Mouse (Mus musculus): ENCODE data around the gene Pnpla7. TPM values are rescaled to one million over a fixed set of nuclear protein-coding genes. Genes with fewer than 3 reads are reported as not detected.

Gene Pnpla7
- total and polyA plus RNA-seq, 3 experiments: 18.5 to 26.1 (median 23.4) TPM

GRCm38 (mm10) chr2:25008250-25008649, 32.4 kb downstream of the Pnpla7 start:
- dilution Hi-C loops (cut with MboI; ENCODE audit: extremely low pct_ligation_motif_present, extremely low pct_unique_long_range_greater_than_20kb, low sequenced_read_pairs) (no loop called here), in situ Hi-C loops (cut with MboI; ENCODE audit: low pct_ligation_motif_present, low pct_unique_long_range_greater_than_20kb, low sequenced_read_pairs) (no loop called here)
- H3K9me3 ChIP-seq (replicated peaks; ENCODE audit: low read length): no peaks in the 10 kb centered on the region
- H3K27ac ChIP-seq (ENCODE audit: insufficient read depth, low read depth): no peak overlapping the region
- no peaks in the 10 kb centered on the region for H3K27me3 ChIP-seq (replicated peaks)
- no peak overlapping the region for H3K4me3 ChIP-seq (replicated peaks in 1 of 3; ENCODE audit: low read depth in 2 of 3, low read length in 2 of 3, poor library complexity in 1 of 3)
- TF ChIP-seq E2F4 (IDR thresholded peaks at IDR 0.05; ENCODE audit: insufficient replicate concordance, low read depth, low read length) (no peak), RAD21 (IDR thresholded peaks at IDR 0.05; ENCODE audit: low read depth, low read length) (peak; percentile 57), ETS1 (conservative IDR thresholded peaks at IDR 0.05; ENCODE audit: low read depth, low read length) (no peak), EP300 (IDR thresholded peaks at IDR 0.05; ENCODE audit: low read length) (no peak), ZKSCAN1 (IDR thresholded peaks at IDR 0.05; ENCODE audit: borderline replicate concordance, low read depth, low read length) (no peak), MYC (IDR thresholded peaks at IDR 0.05; ENCODE audit: low read depth, low read length) (0 out of 2 replicates have a peak, but pooled peaks have one; percentile 37), SMC3 (IDR thresholded peaks at IDR 0.05; ENCODE audit: low read depth, low read length) (peak; percentile 18), KAT2A (IDR thresholded peaks at IDR 0.05; ENCODE audit: insufficient replicate concordance, low read length) (no peak), IRF4 (IDR thresholded peaks at IDR 0.05; ENCODE audit: low read depth, low read length) (no peak), CTCF (conservative IDR thresholded peaks at IDR 0.05 in 1 of 2, IDR thresholded peaks at IDR 0.05 in 1 of 2; ENCODE audit: low read depth in 2 of 2, low read length in 2 of 2) (peak; percentile 18 to 59; a peak in 2 of 4 replicates), ZMIZ1 (IDR thresholded peaks at IDR 0.05; ENCODE audit: low read depth, low read length) (no peak), GABPA (IDR thresholded peaks at IDR 0.05; ENCODE audit: insufficient replicate concordance, low read depth, low read length) (no peak), JUN (IDR thresholded peaks at IDR 0.05; ENCODE audit: insufficient read depth, low read depth, low read length) (no peak), RCOR1 (conservative IDR thresholded peaks at IDR 0.05; ENCODE audit: low read depth, low read length) (no peak), JUND (conservative IDR thresholded peaks at IDR 0.05; ENCODE audit: low read depth, low read length) (no peak), TCF12 (IDR thresholded peaks at IDR 0.05; ENCODE audit: low read depth, low read length) (no peak), TBP (conservative IDR thresholded peaks at IDR 0.05; ENCODE audit: low read depth, low read length) (no peak), MXI1 (IDR thresholded peaks at IDR 0.05; ENCODE audit: low read depth, low read length) (no peak), MAFK (IDR thresholded peaks at IDR 0.05; ENCODE audit: insufficient replicate concordance, low read length) (no peak), NRF1 (IDR thresholded peaks at IDR 0.05; ENCODE audit: low read depth, low read length) (no peak), HCFC1 (IDR thresholded peaks at IDR 0.05; ENCODE audit: low read depth, low read length) (no peak), USF1 (IDR thresholded peaks at IDR 0.05; ENCODE audit: low read depth, low read length) (no peak), BHLHE40 (IDR thresholded peaks at IDR 0.05; ENCODE audit: low read depth, low read length) (no peak), POLR2A (IDR thresholded peaks at IDR 0.05; ENCODE audit: low read depth, low read length) (no peak), MAX (IDR thresholded peaks at IDR 0.05; ENCODE audit: low read length) (no peak)
- DNase-seq (ENCODE audit: extremely low read depth): peak; percentile 7
- H3K4me1 ChIP-seq (ENCODE audit: control insufficient read depth in 1 of 2, insufficient read depth in 2 of 2): no peaks in the 10 kb centered on the region
- no peak overlapping the region for H3K9ac ChIP-seq (ENCODE audit: insufficient read depth, low read depth)
- H3K36me3 ChIP-seq (replicated peaks in 1 of 2; ENCODE audit: control insufficient read depth in 1 of 2, insufficient read depth in 1 of 2, low read length in 1 of 2): peaks cover 18 to 55% of the 10 kb centered on the region in 2 experiments
- no peak overlapping the region for H3K4me2 ChIP-seq (ENCODE audit: insufficient read depth, low read depth, poor library complexity, severe bottlenecking)
- H3K79me2 ChIP-seq (replicated peaks; ENCODE audit: control insufficient read depth, extremely low read depth, insufficient read depth, poor library complexity, severe bottlenecking): no peaks in the 10 kb centered on the region
